Mouse (Mus musculus): ENCODE data around the gene Ambp. TPM values are rescaled to one million over a fixed set of nuclear protein-coding genes. Genes with fewer than 3 reads are reported as not detected.

Gene Ambp
- not detected for polyA plus RNA-seq (2012; fragmentation: generic; extraction: Trizol)

GRCm38 (mm10) chr4:63154699-63155098 is at the start of gene Ambp:
Ambp (minus strand) TSS chr4:63154799.

GRCm38 (mm10) chr4:63171969-63172685 is 17.5 kb upstream of the Ambp start, which contains the start of gene Kif12:
Kif12 (minus strand) TSS chr4:63172131.

Other genes with a start within 250 kb of the Ambp start
- gene Zfp618, start 189.2 kb downstream of the Ambp start, polyA plus RNA-seq (2012; fragmentation: generic; extraction: Trizol) = 1 to 10 TPM in 1 of 2 experiments, under 1 TPM in 1; 0.33 to 3.6 TPM
- not detected for gene Kif12, start 17.3 kb upstream of the Ambp start, polyA plus RNA-seq (2012; fragmentation: generic; extraction: Trizol)
- 1 to 10 TPM in 1 of 2 experiments, under 1 TPM in 1; 0.11 to 7.8 TPM for gene Col27a1, start 59.2 kb upstream of the Ambp start, polyA plus RNA-seq (2012; fragmentation: generic; extraction: Trizol)
- under 1 TPM in 1 of 2 experiments, not detected in 1; 0.08 TPM for gene Orm1, start 189.8 kb upstream of the Ambp start, polyA plus RNA-seq (2012; fragmentation: generic; extraction: Trizol)
- gene Orm3, start 201.4 kb upstream of the Ambp start, polyA plus RNA-seq (2012; fragmentation: generic; extraction: Trizol) = under 1 TPM; 0.04 to 0.44 TPM
- gene Orm2, start 207.7 kb upstream of the Ambp start, polyA plus RNA-seq (2012; fragmentation: generic; extraction: Trizol) = under 1 TPM in 1 of 2 experiments, not detected in 1; 0.08 TPM
- gene Akna, start 248.6 kb upstream of the Ambp start, polyA plus RNA-seq (2012; fragmentation: generic; extraction: Trizol) = 1 to 10 TPM in 1 of 2 experiments, under 1 TPM in 1; 0.13 to 2.3 TPM